Mouse (Mus musculus) stomach, postnatal 0 days (tissue): Measurements from ENCODE around the gene Rad51b. TPM values are rescaled to one million over a fixed set of nuclear protein-coding genes. Genes with fewer than 3 reads are reported as not detected.

ENCODE experiments used
- ATAC-seq: fragments of 200-750 bp; cut with Nextera tagmentation; 2 replicates; pipeline ENCODE4 v1.8.0; 2017; ENCODE audit not compliant: low FRiP score, low TSS enrichment
- DNase-seq: peaks from one replicate; pipeline ENCODE4 v3.0.0-alpha.2; 2016; ENCODE audit warnings: low spot score
- H3K27ac ChIP-seq: fragments of 300-500 bp; sonication (generic); replicated peaks from 2 replicates; pipeline ENCODE4 v1.5.1; 2014; ENCODE audit warnings: mild to moderate bottlenecking, control low read depth
- H3K27me3 ChIP-seq: fragments of 300-500 bp; sonication (generic); 2 replicates; pipeline ENCODE4 v1.6.1; 2014; ENCODE audit warnings: low read length; ENCODE audit not compliant: control insufficient read depth, insufficient read depth
- H3K36me3 ChIP-seq: fragments of 300-500 bp; sonication (generic); 2 replicates; pipeline ENCODE4 v1.6.1; 2014; ENCODE audit warnings: low read length, mixed read lengths; ENCODE audit not compliant: control insufficient read depth, insufficient read depth
- H3K4me1 ChIP-seq: fragments of 300-500 bp; sonication (generic); replicated peaks from 2 replicates; pipeline ENCODE4 v1.6.1; 2014; ENCODE audit warnings: antibody characterized with exemption; ENCODE audit not compliant: control insufficient read depth, insufficient read depth
- H3K4me2 ChIP-seq: fragments of 300-500 bp; sonication (generic); replicated peaks from 2 replicates; pipeline ENCODE4 v1.6.1; 2014; ENCODE audit warnings: low read depth, mild to moderate bottlenecking, control low read depth, moderate library complexity
- H3K4me3 ChIP-seq: fragments of 300-500 bp; sonication (generic); 2 replicates; pipeline ENCODE4 v1.5.1; 2014; ENCODE audit warnings: low read depth, low read length, control low read depth
- H3K9ac ChIP-seq: fragments of 300-500 bp; sonication (generic); 2 replicates; pipeline ENCODE4 v1.6.1; 2014; ENCODE audit warnings: mild to moderate bottlenecking, low read length, control low read depth, mixed read lengths
- H3K9me3 ChIP-seq: fragments of 300-500 bp; sonication (generic); 2 replicates; pipeline ENCODE4 v1.6.1; 2016; ENCODE audit warnings: low read length; ENCODE audit not compliant: control insufficient read depth
- CTCF ChIP-seq: IDR thresholded peaks from 2 replicates; pipeline ENCODE4 v1.5.1; 2016; ENCODE audit warnings: antibody characterized with exemption, low read depth, mild to moderate bottlenecking, moderate library complexity
- EP300 ChIP-seq: optimal IDR thresholded peaks from 2 replicates; pipeline ENCODE3; 2016; ENCODE audit warnings: antibody characterized with exemption
- WGBS: fragments of 180-500 bp; shearing (Covaris S2); extraction: QIAGEN DNeasy Blood & Tissue Kit; methylation state at CpG from one replicate; pipeline ENCODE4 v1.1.7; 2014; 5-methylcytosine and 5-hydroxymethylcytosine counted together
- polyA plus RNA-seq: library from polyadenylated mRNA; unstranded; fragments of >200 nt; fragmentation: Nextera tagmentation; extraction: Ambion mirVana; gene quantifications from 2 replicates; pipeline ENCODE4 v1.2.1, GENCODE M21; 2015

Gene Rad51b
- polyA plus RNA-seq, 1 experiment from 2014 or later = 2.0 TPM

DNA sequence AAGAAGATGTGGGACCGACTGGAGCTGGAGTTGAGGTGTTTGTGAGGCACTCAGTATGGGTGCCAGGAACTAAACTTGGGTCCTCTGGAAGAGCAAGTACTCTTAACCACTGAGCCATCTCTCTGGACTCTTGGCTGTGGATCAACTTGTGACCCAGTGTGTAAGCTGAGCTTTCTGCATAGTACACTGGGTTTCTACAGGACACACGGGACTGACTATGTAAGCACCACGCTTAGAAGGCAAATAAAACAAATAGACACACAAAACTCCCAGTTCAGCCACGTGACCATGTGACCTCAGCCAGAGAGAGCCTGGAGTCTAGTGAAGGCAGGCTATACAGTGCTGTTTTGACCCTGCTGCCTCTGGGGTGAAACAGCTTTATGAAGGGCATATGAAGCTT lies 24.5 kb upstream of the Rad51b start:
- no peaks in the 10 kb centered on the region for H3K9me3 ChIP-seq
- DNase-seq (no peak), ATAC-seq (no peak)
- H3K27ac ChIP-seq = no peak overlapping the region
- 71% methylated on average over 4 of the region's 4 CpGs for WGBS
- no peak overlapping the region for H3K9ac ChIP-seq
- H3K36me3 ChIP-seq = peaks cover 30% of the 10 kb centered on the region
- no peak overlapping the region for H3K4me2 ChIP-seq
- H3K27me3 ChIP-seq = no peaks in the 10 kb centered on the region
- no peak overlapping the region for H3K4me3 ChIP-seq
- H3K4me1 ChIP-seq = no peaks in the 10 kb centered on the region
- TF ChIP-seq CTCF (no peak), EP300 (no peak)

DNA sequence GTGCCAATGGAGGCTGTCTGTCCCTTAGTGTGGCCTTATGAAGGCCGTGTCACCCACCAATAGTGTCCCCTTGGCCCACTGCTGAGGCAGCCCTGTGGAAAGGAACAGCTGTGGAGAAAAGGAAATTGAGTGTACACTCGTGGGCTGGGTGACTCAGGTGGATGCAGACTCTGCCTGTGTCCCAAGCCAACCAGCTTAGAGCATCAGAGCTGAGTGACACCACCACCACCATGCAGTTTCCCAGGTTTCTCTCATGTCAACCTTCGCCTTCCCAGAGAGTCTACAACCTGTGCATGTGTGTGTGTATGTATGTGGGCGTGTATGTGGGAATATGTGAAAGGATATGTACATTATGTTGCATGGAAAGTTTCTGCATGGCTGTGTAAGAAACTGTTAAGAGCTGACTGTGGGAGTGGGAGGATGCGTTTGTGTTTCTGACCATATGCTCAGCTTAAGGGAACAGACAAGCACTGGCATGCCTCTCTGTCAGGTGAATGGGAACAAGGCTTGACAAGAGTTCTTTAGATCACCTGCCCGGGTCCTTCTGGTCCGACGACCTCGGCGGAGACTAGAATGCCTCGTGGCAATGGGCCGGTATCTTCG lies 17.5 kb upstream of the Rad51b start:
- Histone ChIP-seq H3K27ac (no peak overlapping the region), H3K9me3 (no peaks in the 10 kb centered on the region), H3K36me3 (peaks cover 40% of the 10 kb centered on the region), H3K9ac (no peak overlapping the region), H3K4me2 (no peak overlapping the region), H3K27me3 (no peaks in the 10 kb centered on the region), H3K4me1 (no peaks in the 10 kb centered on the region), H3K4me3 (no peak overlapping the region)
- no peak for DNase-seq
- TF ChIP-seq CTCF (no peak), EP300 (no peak)
- WGBS = 81% methylated on average over 13 of the region's 13 CpGs
- no peak for ATAC-seq

DNA sequence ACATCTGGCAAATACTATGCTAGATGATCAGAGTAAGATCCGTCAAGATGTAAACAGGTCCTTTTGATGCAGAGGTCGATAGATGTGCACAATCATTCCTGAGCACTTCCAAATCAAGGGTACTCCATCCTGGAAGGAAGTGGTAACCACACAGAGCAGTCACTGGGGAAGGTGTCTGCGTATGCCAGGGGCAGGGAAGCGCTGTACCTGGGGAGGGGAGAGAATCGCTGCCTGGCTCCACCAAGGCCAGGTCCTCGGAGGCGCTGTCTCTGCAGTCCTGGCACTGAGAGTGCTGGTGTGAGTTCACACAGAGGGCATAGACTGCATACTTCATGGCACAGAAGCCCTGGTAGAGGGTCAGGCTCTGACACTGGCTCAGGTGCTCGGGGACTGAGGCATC lies 14.5 kb upstream of the Rad51b start:
- Histone ChIP-seq H3K27ac (no peak overlapping the region), H3K4me3 (no peak overlapping the region), H3K9me3 (no peaks in the 10 kb centered on the region), H3K4me1 (no peaks in the 10 kb centered on the region), H3K4me2 (no peak overlapping the region), H3K36me3 (peaks cover 45% of the 10 kb centered on the region), H3K9ac (no peak overlapping the region), H3K27me3 (no peaks in the 10 kb centered on the region)
- ATAC-seq (no peak), DNase-seq (no peak)
- no peak for TF ChIP-seq CTCF
- TF ChIP-seq EP300 = no peak
- 87% methylated on average over 8 of the region's 8 CpGs for WGBS

DNA sequence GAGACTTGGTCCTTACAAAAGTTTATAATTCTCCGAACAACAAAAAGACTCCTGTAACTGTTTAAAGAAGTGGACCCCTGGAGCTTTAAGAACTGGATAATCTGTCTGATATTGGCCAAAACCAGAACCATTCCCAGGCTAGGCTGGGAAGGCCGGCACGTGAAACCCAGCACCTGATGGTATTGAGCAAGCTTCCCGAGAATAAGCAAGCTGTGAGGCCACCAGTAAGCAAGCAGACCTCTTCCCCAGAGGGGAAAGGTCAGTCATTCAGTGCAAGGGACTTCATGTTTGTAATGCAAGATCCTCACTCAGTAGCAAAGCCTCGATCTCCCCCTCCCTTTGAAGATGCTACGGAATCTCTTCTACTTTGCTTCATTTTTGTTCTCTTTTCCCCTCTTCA lies 4.2 kb upstream of the Rad51b start:
- Histone ChIP-seq H3K4me3 (no peak overlapping the region), H3K4me1 (0 out of 2 replicates have a peak, but pooled peaks cover 2% of the 10 kb centered on the region), H3K27me3 (no peaks in the 10 kb centered on the region), H3K9ac (no peak overlapping the region), H3K27ac (no peak overlapping the region), H3K9me3 (no peaks in the 10 kb centered on the region), H3K4me2 (no peak overlapping the region), H3K36me3 (peaks cover 7% of the 10 kb centered on the region; the same call in 1 of the 2 replicates)
- TF ChIP-seq CTCF = no peak
- TF ChIP-seq EP300 = no peak
- DNase-seq (no peak), ATAC-seq (no peak)
- 65% methylated on average over 6 of the region's 6 CpGs for WGBS

DNA sequence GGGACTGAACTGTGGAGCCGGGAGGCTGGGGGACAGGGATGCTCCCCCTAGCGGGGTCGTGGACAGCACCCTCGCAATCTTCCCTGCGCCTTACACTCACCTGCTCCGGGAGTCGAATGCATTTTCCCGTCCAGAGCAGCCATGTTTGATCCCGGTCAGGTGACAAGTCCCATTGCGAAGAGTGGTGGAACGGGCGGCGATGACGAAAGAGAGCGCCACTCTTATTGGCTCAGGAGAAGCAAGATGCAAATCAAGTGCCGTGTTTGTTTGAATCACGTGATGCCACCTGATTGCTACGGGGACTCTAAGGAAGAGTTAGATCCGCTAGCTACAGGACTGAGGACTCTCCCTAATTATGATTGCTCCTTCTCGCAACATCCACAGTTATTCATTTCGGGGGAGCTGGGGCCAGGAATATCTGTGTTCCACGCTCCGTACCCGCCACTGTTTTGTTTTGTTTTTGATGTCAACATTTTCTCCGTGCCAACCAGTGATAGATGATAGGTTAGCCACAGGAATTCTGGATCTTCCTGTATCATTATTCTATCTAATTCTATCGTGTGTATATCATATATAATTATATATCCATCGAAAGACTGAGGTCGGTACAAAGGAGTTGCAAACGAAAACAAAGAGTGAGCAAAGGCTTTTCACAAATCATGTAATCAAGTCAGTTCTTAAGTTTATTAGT lies 811 bp upstream of the Rad51b start, which contains the start of gene Zfyve26:
TSS of gene Zfyve26 (minus strand) at position 179 of the 691 bp plus-strand sequence.
- peak; percentile 95 for DNase-seq
- Histone ChIP-seq H3K4me3 (peak within 1 kb of the TSS; percentile 51), H3K9ac (peak within 1 kb of the TSS; percentile 66), H3K4me1 (0 out of 2 replicates have a peak, but pooled peaks cover 2% of the 10 kb centered on the region), H3K9me3 (no peaks in the 10 kb centered on the region), H3K36me3 (no peaks in the 10 kb centered on the region), H3K4me2 (peak within 1 kb of the TSS; percentile 60), H3K27ac (peak within 1 kb of the TSS; percentile 74), H3K27me3 (no peaks in the 10 kb centered on the region)
- TF ChIP-seq EP300 (no peak), CTCF (peak; percentile 42; the same call in 1 of the 2 replicates)
- under 1% methylated on average over 29 of the region's 29 CpGs for WGBS
- peak; percentile 98 for ATAC-seq
